Mouse (Mus musculus) liver, adult 2 months (tissue): ENCODE results near the gene Thsd7b.

ENCODE experiments used
- CTCF ChIP-seq: fragments of 200-500 bp; IDR thresholded peaks from 2 replicates; pipeline ENCODE4 v1.5.1; 2011; ENCODE audit warnings: low read depth, low read length, control low read depth
- POLR2A ChIP-seq: fragments of 200-500 bp; IDR thresholded peaks from 2 replicates; pipeline ENCODE4 v1.6.1; 2011; ENCODE audit warnings: low read length, control low read depth; ENCODE audit not compliant: insufficient read depth; ENCODE audit errors: extremely low read depth

DNA sequence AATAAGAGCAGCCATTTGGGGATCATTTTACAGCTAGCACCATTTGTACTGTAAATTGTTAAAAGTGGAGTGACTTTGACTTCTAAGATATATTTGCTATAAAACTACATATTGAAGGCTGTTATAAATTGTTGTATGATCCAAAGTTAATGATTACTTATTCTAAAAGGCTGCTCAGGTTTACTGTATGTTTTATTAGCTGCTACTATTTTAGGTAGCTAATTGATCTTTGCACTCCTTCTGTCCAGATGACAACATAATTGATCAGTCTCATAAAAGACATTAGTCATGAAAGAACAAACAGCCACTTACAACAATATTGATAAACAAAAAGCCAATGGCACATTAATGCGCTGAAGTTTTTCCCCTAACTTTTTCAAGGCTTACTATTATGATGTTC lies 644.5 kb downstream of the Thsd7b start:
- TF ChIP-seq CTCF (no peak), POLR2A (no peak)
